Mouse (Mus musculus): ENCODE measurements around the gene Rpgrip1. TPM values are rescaled to one million over a fixed set of nuclear protein-coding genes. Genes with fewer than 3 reads are reported as not detected.

The Rpgrip1 gene
- polyA plus RNA-seq, 1 experiment from 2014 or later: 54.5 TPM

DNA sequence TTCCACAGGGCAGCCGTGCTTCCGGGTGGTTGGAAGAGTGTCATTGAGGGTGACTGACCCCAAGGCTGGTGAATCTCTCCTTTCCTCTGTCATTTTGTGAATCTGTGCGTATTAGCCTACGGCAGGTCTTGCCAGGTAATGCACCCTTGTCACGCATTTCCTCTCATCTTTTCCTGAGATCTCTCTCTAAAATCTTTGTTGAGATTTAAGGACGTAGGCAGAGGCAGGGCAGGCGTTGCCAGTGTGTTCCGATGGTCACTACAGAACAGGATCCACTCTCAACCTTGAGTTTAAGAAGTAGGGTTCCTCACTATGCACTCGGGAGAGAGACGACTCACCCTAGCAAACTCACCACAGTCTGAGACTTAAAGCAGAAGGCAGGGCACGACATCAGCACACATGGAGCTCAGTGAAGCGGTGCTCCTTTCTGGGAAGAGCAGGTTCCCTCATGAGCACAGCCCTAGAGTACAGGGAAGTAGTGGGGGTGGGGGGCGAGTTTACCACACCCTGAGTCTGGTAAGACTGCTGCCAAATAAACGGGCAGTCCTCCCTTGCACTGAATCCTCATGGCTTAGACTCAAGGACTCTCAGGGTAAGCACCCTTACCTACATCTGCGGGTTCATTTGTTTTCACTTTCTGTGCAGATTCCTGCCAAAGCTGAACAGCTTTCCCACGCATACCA, 31.1 kb downstream of the Rpgrip1 start:
- no peak for ATAC-seq
- Histone ChIP-seq H3K36me3 (ENCODE audit: control insufficient read depth, insufficient read depth) (no peaks in the 10 kb centered on the region), H3K9me3 (ENCODE audit: control insufficient read depth, low read length) (no peaks in the 10 kb centered on the region), H3K4me3 (replicated peaks; ENCODE audit: low read length) (no peak overlapping the region), H3K4me2 (ENCODE audit: low read length) (no peak overlapping the region), H3K27me3 (replicated peaks; ENCODE audit: control insufficient read depth, insufficient read depth, low read length) (no peaks in the 10 kb centered on the region), H3K4me1 (replicated peaks; ENCODE audit: control insufficient read depth, insufficient read depth, low read length) (no peaks in the 10 kb centered on the region), H3K27ac (ENCODE audit: low read length) (no peak overlapping the region), H3K9ac (replicated peaks; ENCODE audit: low read depth, low read length) (no peak overlapping the region)
- WGBS: 78% methylated on average over 16 of the region's 16 CpGs

- no peak for ATAC-seq
- H3K36me3 ChIP-seq (ENCODE audit: control insufficient read depth, insufficient read depth): no peaks in the 10 kb centered on the region
- H3K27ac ChIP-seq (ENCODE audit: low read length): no peak overlapping the region
- H3K4me3 ChIP-seq (replicated peaks; ENCODE audit: low read length): no peak overlapping the region
- H3K4me2 ChIP-seq (ENCODE audit: low read length): no peak overlapping the region
- H3K9ac ChIP-seq (replicated peaks; ENCODE audit: low read depth, low read length): no peak overlapping the region
- 85% methylated on average over 4 of the region's 4 CpGs for WGBS
- H3K9me3 ChIP-seq (ENCODE audit: control insufficient read depth, low read length): no peaks in the 10 kb centered on the region
- H3K4me1 ChIP-seq (replicated peaks; ENCODE audit: control insufficient read depth, insufficient read depth, low read length): no peaks in the 10 kb centered on the region
- no peaks in the 10 kb centered on the region for H3K27me3 ChIP-seq (replicated peaks; ENCODE audit: control insufficient read depth, insufficient read depth, low read length)
Observed at GRCm38 (mm10) chr14:52144165-52144564, 33.7 kb downstream of the Rpgrip1 start.

GRCm38 (mm10) chr14:52146540-52146939, 36.0 kb downstream of the Rpgrip1 start:
- WGBS: 60% methylated on average over 4 of the region's 4 CpGs
- no peak for ATAC-seq

DNA sequence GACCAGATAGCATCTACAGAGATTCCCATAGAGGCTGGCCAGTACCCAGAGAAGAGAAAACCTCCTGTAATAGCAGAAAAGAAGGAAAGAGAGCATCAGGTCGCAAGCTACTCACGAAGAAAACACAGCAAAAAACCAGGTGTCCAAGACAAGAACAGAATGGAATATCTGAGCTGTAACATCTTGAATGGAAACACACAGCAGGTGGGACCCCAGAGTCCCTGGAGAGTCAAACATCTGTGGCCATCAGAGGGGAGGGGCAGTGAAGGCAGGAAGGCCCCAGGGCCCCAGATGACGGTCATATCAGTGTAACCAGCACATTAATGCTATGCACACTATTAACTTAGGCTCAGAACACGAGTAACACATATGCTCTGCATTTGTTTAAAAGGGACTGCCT, 39.4 kb downstream of the Rpgrip1 start:
- ATAC-seq: no peak
- Histone ChIP-seq H3K36me3 (ENCODE audit: control insufficient read depth, insufficient read depth) (no peaks in the 10 kb centered on the region), H3K9ac (replicated peaks; ENCODE audit: low read depth, low read length) (no peak overlapping the region), H3K4me3 (replicated peaks; ENCODE audit: low read length) (no peak overlapping the region), H3K4me2 (ENCODE audit: low read length) (no peak overlapping the region), H3K27ac (ENCODE audit: low read length) (no peak overlapping the region), H3K9me3 (ENCODE audit: control insufficient read depth, low read length) (no peaks in the 10 kb centered on the region), H3K27me3 (replicated peaks; ENCODE audit: control insufficient read depth, insufficient read depth, low read length) (no peaks in the 10 kb centered on the region), H3K4me1 (replicated peaks; ENCODE audit: control insufficient read depth, insufficient read depth, low read length) (peaks cover 11% of the 10 kb centered on the region)
- 70% methylated on average over 4 of the region's 4 CpGs for WGBS

More at GRCm38 (mm10) chr14:52146540-52146939, 36.0 kb downstream of the Rpgrip1 start:
- H3K9me3 ChIP-seq (ENCODE audit: control insufficient read depth, low read length): no peaks in the 10 kb centered on the region
- no peak overlapping the region for H3K4me3 ChIP-seq (replicated peaks; ENCODE audit: low read length)
- H3K36me3 ChIP-seq (ENCODE audit: control insufficient read depth, insufficient read depth): no peaks in the 10 kb centered on the region
- H3K27me3 ChIP-seq (replicated peaks; ENCODE audit: control insufficient read depth, insufficient read depth, low read length): no peaks in the 10 kb centered on the region
- no peak overlapping the region for H3K9ac ChIP-seq (replicated peaks; ENCODE audit: low read depth, low read length)
- H3K4me2 ChIP-seq (ENCODE audit: low read length): no peak overlapping the region
- no peak overlapping the region for H3K27ac ChIP-seq (ENCODE audit: low read length)
- no peaks in the 10 kb centered on the region for H3K4me1 ChIP-seq (replicated peaks; ENCODE audit: control insufficient read depth, insufficient read depth, low read length)

- Histone ChIP-seq H3K4me1 (replicated peaks; ENCODE audit: control insufficient read depth, insufficient read depth, low read length) (peaks cover 11% of the 10 kb centered on the region), H3K9me3 (ENCODE audit: control insufficient read depth, low read length) (no peaks in the 10 kb centered on the region), H3K9ac (replicated peaks; ENCODE audit: low read depth, low read length) (peak overlapping the region; percentile 36; the same call in 1 of the 2 replicates), H3K36me3 (ENCODE audit: control insufficient read depth, insufficient read depth) (no peaks in the 10 kb centered on the region), H3K4me3 (replicated peaks; ENCODE audit: low read length) (no peak overlapping the region; the same call in 1 of the 2 replicates), H3K27ac (ENCODE audit: low read length) (0 out of 2 replicates have a peak overlapping the region, but pooled peaks have one; percentile 24), H3K27me3 (replicated peaks; ENCODE audit: control insufficient read depth, insufficient read depth, low read length) (no peaks in the 10 kb centered on the region), H3K4me2 (ENCODE audit: low read length) (peak overlapping the region; percentile 45)
- ATAC-seq: peak; percentile 83
- WGBS: 11% methylated on average over 7 of the region's 7 CpGs
Observed at GRCm38 (mm10) chr14:52152179-52152578, 41.7 kb downstream of the Rpgrip1 start.

DNA sequence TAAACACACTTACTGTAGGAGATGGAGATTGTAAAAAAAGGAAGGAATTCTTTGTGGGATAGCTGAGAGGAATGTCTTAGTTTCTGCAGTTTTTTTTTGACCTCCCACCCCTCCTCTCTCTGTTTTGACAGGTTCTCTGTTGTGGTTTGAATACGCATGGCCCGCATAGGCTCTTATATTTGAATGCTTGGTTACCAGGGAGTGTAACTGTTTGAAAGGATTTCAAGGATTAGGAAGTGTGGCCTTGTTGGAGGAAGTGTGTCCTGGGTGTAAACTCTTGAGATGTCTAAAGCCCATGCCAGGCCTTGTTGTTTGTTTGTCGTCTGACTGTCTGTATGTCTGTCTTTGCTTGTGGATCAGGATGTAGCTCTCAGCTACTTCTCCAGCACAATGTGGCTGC, 42.1 kb downstream of the Rpgrip1 start:
- Histone ChIP-seq H3K4me3 (replicated peaks; ENCODE audit: low read length) (no peak overlapping the region), H3K9me3 (ENCODE audit: control insufficient read depth, low read length) (no peaks in the 10 kb centered on the region), H3K9ac (replicated peaks; ENCODE audit: low read depth, low read length) (no peak overlapping the region), H3K4me2 (ENCODE audit: low read length) (peak overlapping the region; percentile 45), H3K27me3 (replicated peaks; ENCODE audit: control insufficient read depth, insufficient read depth, low read length) (no peaks in the 10 kb centered on the region), H3K27ac (ENCODE audit: low read length) (no peak overlapping the region), H3K36me3 (ENCODE audit: control insufficient read depth, insufficient read depth) (no peaks in the 10 kb centered on the region), H3K4me1 (replicated peaks; ENCODE audit: control insufficient read depth, insufficient read depth, low read length) (peaks cover 11% of the 10 kb centered on the region)
- WGBS: 9% methylated on average over 3 of the region's 3 CpGs
- ATAC-seq: 0 out of 2 replicates have a peak, but pooled peaks have one; percentile 20

GRCm38 (mm10) chr14:52155008-52155407, 44.5 kb downstream of the Rpgrip1 start:
- peaks cover 10% of the 10 kb centered on the region for H3K36me3 ChIP-seq (ENCODE audit: control insufficient read depth, insufficient read depth)
- no peaks in the 10 kb centered on the region for H3K27me3 ChIP-seq (replicated peaks; ENCODE audit: control insufficient read depth, insufficient read depth, low read length)
- ATAC-seq: no peak
- no peak overlapping the region for H3K4me2 ChIP-seq (ENCODE audit: low read length)
- H3K9ac ChIP-seq (replicated peaks; ENCODE audit: low read depth, low read length): no peak overlapping the region
- peaks cover 11% of the 10 kb centered on the region for H3K4me1 ChIP-seq (replicated peaks; ENCODE audit: control insufficient read depth, insufficient read depth, low read length)
- no peak overlapping the region for H3K4me3 ChIP-seq (replicated peaks; ENCODE audit: low read length)
- 84% methylated on average over 2 of the region's 2 CpGs for WGBS
- no peak overlapping the region for H3K27ac ChIP-seq (ENCODE audit: low read length)
- no peaks in the 10 kb centered on the region for H3K9me3 ChIP-seq (ENCODE audit: control insufficient read depth, low read length)

- Histone ChIP-seq H3K36me3 (ENCODE audit: control insufficient read depth, insufficient read depth) (peaks cover 40% of the 10 kb centered on the region), H3K4me2 (ENCODE audit: low read length) (no peak overlapping the region), H3K27me3 (replicated peaks; ENCODE audit: control insufficient read depth, insufficient read depth, low read length) (no peaks in the 10 kb centered on the region), H3K9me3 (ENCODE audit: control insufficient read depth, low read length) (no peaks in the 10 kb centered on the region), H3K9ac (replicated peaks; ENCODE audit: low read depth, low read length) (no peak overlapping the region), H3K27ac (ENCODE audit: low read length) (no peak overlapping the region), H3K4me3 (replicated peaks; ENCODE audit: low read length) (no peak overlapping the region), H3K4me1 (replicated peaks; ENCODE audit: control insufficient read depth, insufficient read depth, low read length) (no peaks in the 10 kb centered on the region)
- ATAC-seq: no peak
- 84% methylated on average over 6 of the region's 6 CpGs for WGBS
Observed at GRCm38 (mm10) chr14:52160911-52161310, 50.4 kb downstream of the Rpgrip1 start.

- Histone ChIP-seq H3K27ac (ENCODE audit: low read length) (no peak overlapping the region), H3K27me3 (replicated peaks; ENCODE audit: control insufficient read depth, insufficient read depth, low read length) (no peaks in the 10 kb centered on the region), H3K9me3 (ENCODE audit: control insufficient read depth, low read length) (no peaks in the 10 kb centered on the region), H3K4me2 (ENCODE audit: low read length) (no peak overlapping the region), H3K4me1 (replicated peaks; ENCODE audit: control insufficient read depth, insufficient read depth, low read length) (no peaks in the 10 kb centered on the region), H3K9ac (replicated peaks; ENCODE audit: low read depth, low read length) (no peak overlapping the region), H3K4me3 (replicated peaks; ENCODE audit: low read length) (no peak overlapping the region), H3K36me3 (ENCODE audit: control insufficient read depth, insufficient read depth) (peaks cover 37% of the 10 kb centered on the region)
- no peak for ATAC-seq
- WGBS: 95% methylated on average over 2 of the region's 2 CpGs
Observed at GRCm38 (mm10) chr14:52166571-52166970, 56.1 kb downstream of the Rpgrip1 start.
